Mouse (Mus musculus) forebrain, embryonic 15.5 days (tissue): ENCODE measurements at regions not wholly inside any gene's neighbourhood (a gene's known extent, or its start where the extent isn't known, plus 50 kb on each side); places are given as distances from the start of the nearest gene placed in this dataset.

Experiments used
- ATAC-seq: fragments of 200-750 bp; cut with Nextera tagmentation; replicated peaks from 2 replicates; pipeline ENCODE4 v1.8.0; 2017; ENCODE audit warnings: mild to moderate bottlenecking, moderate TSS enrichment, moderate library complexity
- H3K27ac ChIP-seq: fragments of 300-500 bp; sonication (generic); replicated peaks from 2 replicates; pipeline ENCODE4 v1.5.1; 2015; ENCODE audit warnings: mild to moderate bottlenecking, inconsistent platforms
- H3K27me3 ChIP-seq: fragments of 300-500 bp; sonication (generic); 2 replicates; pipeline ENCODE4 v1.6.1; 2015; ENCODE audit warnings: inconsistent platforms
- H3K36me3 ChIP-seq: fragments of 300-500 bp; sonication (generic); 2 replicates; pipeline ENCODE4 v1.6.1; 2015; ENCODE audit warnings: mild to moderate bottlenecking, inconsistent platforms
- H3K4me1 ChIP-seq: fragments of 300-500 bp; sonication (generic); 2 replicates; pipeline ENCODE4 v1.6.1; 2015; ENCODE audit warnings: inconsistent platforms
- H3K4me2 ChIP-seq: fragments of 300-500 bp; sonication (generic); replicated peaks from 2 replicates; pipeline ENCODE4 v1.6.1; 2015; ENCODE audit warnings: mild to moderate bottlenecking, inconsistent platforms
- H3K4me3 ChIP-seq: fragments of 300-500 bp; sonication (generic); 2 replicates; pipeline ENCODE4 v1.5.1; 2015; ENCODE audit warnings: mild to moderate bottlenecking, inconsistent platforms
- H3K9ac ChIP-seq: fragments of 300-500 bp; sonication (generic); replicated peaks from 2 replicates; pipeline ENCODE4 v1.6.1; 2015; ENCODE audit warnings: mild to moderate bottlenecking, inconsistent platforms
- H3K9me3 ChIP-seq: fragments of 300-500 bp; sonication (generic); 2 replicates; pipeline ENCODE4 v1.6.1; 2016; ENCODE audit warnings: inconsistent platforms
- WGBS: fragments of 180-500 bp; shearing (Covaris S2); methylation state at CpG from one replicate; pipeline ENCODE4 v1.1.7; 2015; ENCODE audit warnings: mixed read lengths; 5-methylcytosine and 5-hydroxymethylcytosine counted together

- Histone ChIP-seq H3K4me3 (no peak overlapping the region), H3K4me1 (no peaks in the 10 kb centered on the region; the same call in 1 of the 2 replicates), H3K27ac (no peak overlapping the region), H3K36me3 (no peaks in the 10 kb centered on the region), H3K9ac (no peak overlapping the region), H3K4me2 (no peak overlapping the region), H3K27me3 (no peaks in the 10 kb centered on the region), H3K9me3 (no peaks in the 10 kb centered on the region)
- WGBS: 33% methylated on average over 10 of the region's 10 CpGs
- peak; percentile 46; the same call in 1 of the 2 replicates for ATAC-seq
Observed at GRCm38 (mm10) chr8:103148447-103148846, 363.0 kb upstream of the Cdh11 start.

GRCm38 (mm10) chr8:103166623-103167316 is 381.3 kb upstream of the Cdh11 start:
- WGBS: 41% methylated on average over 7 of the region's 7 CpGs
- ATAC-seq: peak; percentile 53
- no peaks in the 10 kb centered on the region for H3K9me3 ChIP-seq
- H3K4me3 ChIP-seq: no peak overlapping the region
- H3K36me3 ChIP-seq: no peaks in the 10 kb centered on the region
- no peaks in the 10 kb centered on the region for H3K4me1 ChIP-seq
- no peak overlapping the region for H3K27ac ChIP-seq
- H3K27me3 ChIP-seq: no peaks in the 10 kb centered on the region
- no peak overlapping the region for H3K4me2 ChIP-seq
- H3K9ac ChIP-seq: no peak overlapping the region

GRCm38 (mm10) chr8:103173313-103173712 is 387.9 kb upstream of the Cdh11 start:
- Histone ChIP-seq H3K9ac (no peak overlapping the region), H3K36me3 (no peaks in the 10 kb centered on the region), H3K9me3 (no peaks in the 10 kb centered on the region), H3K27me3 (no peaks in the 10 kb centered on the region), H3K4me2 (no peak overlapping the region), H3K4me1 (no peaks in the 10 kb centered on the region), H3K4me3 (no peak overlapping the region), H3K27ac (no peak overlapping the region)
- WGBS: 83% methylated on average over 3 of the region's 3 CpGs
- no peak for ATAC-seq

- H3K36me3 ChIP-seq: no peaks in the 10 kb centered on the region
- no peaks in the 10 kb centered on the region for H3K4me1 ChIP-seq
- no peak overlapping the region for H3K4me2 ChIP-seq
- no peaks in the 10 kb centered on the region for H3K9me3 ChIP-seq
- H3K9ac ChIP-seq: no peak overlapping the region
- ATAC-seq: no peak
- H3K4me3 ChIP-seq: no peak overlapping the region
- no peaks in the 10 kb centered on the region for H3K27me3 ChIP-seq
- H3K27ac ChIP-seq: no peak overlapping the region
- 73% methylated on average over 5 of the region's 5 CpGs for WGBS
Observed at GRCm38 (mm10) chr8:103173803-103174429, 388.5 kb upstream of the Cdh11 start.

GRCm38 (mm10) chr8:103180661-103181060 is 395.2 kb upstream of the Cdh11 start:
- no peaks in the 10 kb centered on the region for H3K4me1 ChIP-seq
- no peak overlapping the region for H3K9ac ChIP-seq
- no peaks in the 10 kb centered on the region for H3K27me3 ChIP-seq
- no peak for ATAC-seq
- H3K9me3 ChIP-seq: no peaks in the 10 kb centered on the region
- H3K4me3 ChIP-seq: no peak overlapping the region
- H3K27ac ChIP-seq: no peak overlapping the region
- H3K36me3 ChIP-seq: no peaks in the 10 kb centered on the region
- H3K4me2 ChIP-seq: no peak overlapping the region

GRCm38 (mm10) chr8:103188720-103189498 is 403.5 kb upstream of the Cdh11 start:
- no peaks in the 10 kb centered on the region for H3K9me3 ChIP-seq
- no peak overlapping the region for H3K4me3 ChIP-seq
- no peak overlapping the region for H3K4me2 ChIP-seq
- H3K36me3 ChIP-seq: no peaks in the 10 kb centered on the region
- H3K9ac ChIP-seq: no peak overlapping the region
- ATAC-seq: no peak
- no peak overlapping the region for H3K27ac ChIP-seq
- no peaks in the 10 kb centered on the region for H3K27me3 ChIP-seq
- WGBS: 39% methylated on average over 8 of the region's 8 CpGs
- 0 out of 2 replicates have a peak, but pooled peaks cover 3% of the 10 kb centered on the region for H3K4me1 ChIP-seq

- 64% methylated on average over 3 of the region's 3 CpGs for WGBS
- Histone ChIP-seq H3K27ac (no peak overlapping the region), H3K36me3 (no peaks in the 10 kb centered on the region), H3K27me3 (no peaks in the 10 kb centered on the region), H3K4me2 (no peak overlapping the region), H3K4me3 (no peak overlapping the region), H3K9ac (no peak overlapping the region), H3K9me3 (no peaks in the 10 kb centered on the region), H3K4me1 (0 out of 2 replicates have a peak, but pooled peaks cover 2% of the 10 kb centered on the region)
- no peak for ATAC-seq
Observed at GRCm38 (mm10) chr8:103198251-103198650, 412.8 kb upstream of the Cdh11 start.

- H3K9me3 ChIP-seq: no peaks in the 10 kb centered on the region
- 66% methylated on average over 11 of the region's 11 CpGs for WGBS
- H3K36me3 ChIP-seq: no peaks in the 10 kb centered on the region
- no peak overlapping the region for H3K9ac ChIP-seq
- H3K4me3 ChIP-seq: no peak overlapping the region
- H3K27me3 ChIP-seq: no peaks in the 10 kb centered on the region
- 0 out of 2 replicates have a peak, but pooled peaks cover 2% of the 10 kb centered on the region for H3K4me1 ChIP-seq
- no peak overlapping the region for H3K4me2 ChIP-seq
- no peak for ATAC-seq
- H3K27ac ChIP-seq: no peak overlapping the region
Observed at GRCm38 (mm10) chr8:103199696-103200615, 414.5 kb upstream of the Cdh11 start.

- no peak overlapping the region for H3K4me3 ChIP-seq
- H3K4me1 ChIP-seq: 0 out of 2 replicates have a peak, but pooled peaks cover 2% of the 10 kb centered on the region
- no peak for ATAC-seq
- H3K9me3 ChIP-seq: no peaks in the 10 kb centered on the region
- no peak overlapping the region for H3K27ac ChIP-seq
- H3K9ac ChIP-seq: no peak overlapping the region
- WGBS: 80% methylated on average over 1 of the region's 1 CpGs
- no peak overlapping the region for H3K4me2 ChIP-seq
- H3K36me3 ChIP-seq: no peaks in the 10 kb centered on the region
- no peaks in the 10 kb centered on the region for H3K27me3 ChIP-seq
Observed at GRCm38 (mm10) chr8:103203710-103204109, 418.3 kb upstream of the Cdh11 start.

- Histone ChIP-seq H3K9ac (no peak overlapping the region), H3K27ac (no peak overlapping the region), H3K36me3 (no peaks in the 10 kb centered on the region), H3K27me3 (no peaks in the 10 kb centered on the region), H3K9me3 (no peaks in the 10 kb centered on the region), H3K4me1 (no peaks in the 10 kb centered on the region), H3K4me2 (no peak overlapping the region), H3K4me3 (no peak overlapping the region)
- 35% methylated on average over 2 of the region's 2 CpGs for WGBS
- ATAC-seq: no peak
Observed at GRCm38 (mm10) chr8:103214606-103215005, 429.2 kb upstream of the Cdh11 start.

- Histone ChIP-seq H3K27ac (no peak overlapping the region), H3K9ac (no peak overlapping the region), H3K27me3 (no peaks in the 10 kb centered on the region), H3K9me3 (no peaks in the 10 kb centered on the region), H3K36me3 (no peaks in the 10 kb centered on the region), H3K4me1 (no peaks in the 10 kb centered on the region; the same call in 1 of the 2 replicates), H3K4me2 (no peak overlapping the region), H3K4me3 (no peak overlapping the region)
- WGBS: 77% methylated on average over 9 of the region's 9 CpGs
- peak; percentile 48; the same call in 1 of the 2 replicates for ATAC-seq
Observed at GRCm38 (mm10) chr8:103230741-103231475, 445.5 kb upstream of the Cdh11 start.
